Mouse (Mus musculus) lung, adult 10 weeks (tissue): ENCODE measurements around the gene Clic1. TPM values are rescaled to one million over a fixed set of nuclear protein-coding genes. Genes with fewer than 3 reads are reported as not detected.

ENCODE experiments used
- polyA plus RNA-seq: library from polyadenylated mRNA; stranded (reverse); fragments of 350-450 nt; fragmentation: Illumina TruSeq; extraction: RNeasy Lipid Tissue Mini Kit (QIAGEN cat#74804); gene quantifications from one replicate; pipeline ENCODE4 v1.2.3, GENCODE M21; 2014; ENCODE audit warnings: low read depth, low replicate concordance; ENCODE audit not compliant: insufficient read depth

Clic1 gene
- polyA plus RNA-seq: 242 TPM

GRCm38 (mm10) chr17:35049561-35050016 is at the start of gene Clic1:
Gene Clic1 (plus strand): TSS chr17:35049966.

GRCm38 (mm10) chr17:35000717-35001451 is 48.9 kb upstream of the Clic1 start, which contains the start of gene Vars:
Gene Vars (plus strand): TSS chr17:35000987.

GRCm38 (mm10) chr17:35016376-35016775 is 33.4 kb upstream of the Clic1 start, which contains the start of gene Vwa7:
Gene Vwa7 (plus strand): TSS chr17:35016579.

GRCm38 (mm10) chr17:35027277-35028068 is 22.3 kb upstream of the Clic1 start, which contains the start of gene Sapcd1:
Gene Sapcd1 (minus strand): TSS chr17:35028016.

GRCm38 (mm10) chr17:35046681-35047455 is 2.9 kb upstream of the Clic1 start, which contains the start of gene Msh5:
Gene Msh5 (minus strand): TSS chr17:35046745.

GRCm38 (mm10) chr17:35058911-35059892 is 9.4 kb downstream of the Clic1 start, which contains the start of gene Ddah2:
Gene Ddah2 (plus strand): TSS chr17:35059035.

GRCm38 (mm10) chr17:35064951-35065947 is 15.5 kb downstream of the Clic1 start, which contains the start of gene Ly6g6c:
Gene Ly6g6c (plus strand): TSS chr17:35065388.

GRCm38 (mm10) chr17:35066084-35066483 is 16.3 kb downstream of the Clic1 start, which contains the start of gene Mpig6b:
Gene Mpig6b (minus strand): TSS chr17:35066184.

GRCm38 (mm10) chr17:35076507-35077176 is 26.9 kb downstream of the Clic1 start, which contains the start of gene Ly6g6e:
Gene Ly6g6e (plus strand): TSS chr17:35076902.

GRCm38 (mm10) chr17:35077786-35078233 is 28.0 kb downstream of the Clic1 start, which contains the start of gene Ly6g6d:
Gene Ly6g6d (minus strand): TSS chr17:35078065.

GRCm38 (mm10) chr17:35085208-35085865 is 35.6 kb downstream of the Clic1 start, which contains the start of gene Ly6g6f:
Gene Ly6g6f (minus strand): TSS chr17:35085610.

GRCm38 (mm10) chr17:35088825-35089644 is 39.3 kb downstream of the Clic1 start, which contains the start of gene Abhd16a:
Gene Abhd16a (plus strand): TSS chr17:35089263.

GRCm38 (mm10) chr17:35108097-35108496 is 58.3 kb downstream of the Clic1 start, which contains the start of gene Ly6g5c:
Gene Ly6g5c (plus strand): TSS chr17:35108279.

